ENCODE assay signal across 9 mouse cellular contexts in genomic region chr19:5001666-5002406, GRCm38 (mm10). TPM values are rescaled to one million over a fixed set of nuclear protein-coding genes. Genes with fewer than 3 reads are reported as not detected.
DNase-seq lines count a peak whose midpoint lies in the region; ATAC-seq and TF ChIP-seq lines count a peak whose summit lies in the region.
"Had no signal": no experiment of that assay in that cellular context is flagged by ENCODE, and none has a peak within 500 bp of the region (broad histone marks: within the 10 kb centered on the region; RNA-seq: fewer than 3 reads in every experiment).

No protein-coding gene starts in this region.

- no peak overlapping the region for H3K9ac ChIP-seq in MEL (ENCODE audit: control insufficient read depth, low read depth, low read length, poor library complexity, severe bottlenecking)
- no peak overlapping the region for H3K9ac ChIP-seq in lung, postnatal 0 days (replicated peaks; ENCODE audit: low read depth)
- H3K9ac ChIP-seq: liver, embryonic 15.5 days had no signal

- TF ChIP-seq RAD21 in MEL (IDR thresholded peaks at IDR 0.05; ENCODE audit: low read depth, low read length) = peak; percentile 84

- no peak for TF ChIP-seq EP300 in MEL (IDR thresholded peaks at IDR 0.05; ENCODE audit: low read depth in 1 of 2, low read length in 2 of 2)
- TF ChIP-seq EP300 in lung, postnatal 0 days (IDR thresholded peaks at IDR 0.05) = no peak

- H3K36me3 ChIP-seq in MEL (ENCODE audit: control insufficient read depth in 1 of 2, insufficient read depth in 2 of 2, low read length in 2 of 2) = no peaks in the 10 kb centered on the region
- no peaks in the 10 kb centered on the region for H3K36me3 ChIP-seq in hindbrain, embryonic 10.5 days
- H3K36me3 ChIP-seq in lung, postnatal 0 days (ENCODE audit: insufficient read depth, low read length) = no peaks in the 10 kb centered on the region
- H3K36me3 ChIP-seq: liver, embryonic 15.5 days had no signal

- under 1% methylated on average over 39 of the region's 39 CpGs for WGBS in cerebellum, adult 2 months
- WGBS in hindbrain, embryonic 10.5 days = under 1% methylated on average over 39 of the region's 39 CpGs
- WGBS in lung, postnatal 0 days = 2% methylated on average over 39 of the region's 39 CpGs

- peak; percentile 82 to 97 (median 86) for TF ChIP-seq CTCF in MEL (IDR thresholded peaks at IDR 0.05 in 2 of 3, conservative IDR thresholded peaks at IDR 0.05 in 1 of 3; ENCODE audit: control insufficient read depth in 1 of 3, insufficient read depth in 1 of 3, low read depth in 2 of 3, low read length in 3 of 3, poor library complexity in 1 of 3, severe bottlenecking in 1 of 3)
- peak; percentile 100 for TF ChIP-seq CTCF in cerebellum, adult 2 months (IDR thresholded peaks at IDR 0.05; ENCODE audit: borderline replicate concordance, insufficient read depth, low read depth, low read length)
- TF ChIP-seq CTCF in lung, postnatal 0 days (IDR thresholded peaks at IDR 0.05) = peak; percentile 88

- no peak overlapping the region for H3K27ac ChIP-seq in MEL (ENCODE audit: control insufficient read depth, low read depth, low read length)
- H3K27ac ChIP-seq in cerebellum, adult 2 months (ENCODE audit: insufficient read depth, low read length) = peak overlapping the region; percentile 6; the same call in 1 of the 2 replicates
- H3K27ac ChIP-seq in hindbrain, embryonic 10.5 days = peak overlapping the region; percentile 80
- H3K27ac ChIP-seq in lung, postnatal 0 days (ENCODE audit: low read length) = no peak overlapping the region
- H3K27ac ChIP-seq: liver, embryonic 15.5 days had no signal

- no peaks in the 10 kb centered on the region for H3K4me1 ChIP-seq in MEL (ENCODE audit: control insufficient read depth in 1 of 2, insufficient read depth in 2 of 2, low read length in 2 of 2)
- peaks cover 23% of the 10 kb centered on the region for H3K4me1 ChIP-seq in cerebellum, adult 2 months (ENCODE audit: control insufficient read depth, insufficient read depth, low read length)
- H3K4me1 ChIP-seq in hindbrain, embryonic 10.5 days (replicated peaks) = peaks cover 13% of the 10 kb centered on the region
- H3K4me1 ChIP-seq in lung, postnatal 0 days (ENCODE audit: insufficient read depth, low read depth, low read length) = no peaks in the 10 kb centered on the region

- no peak overlapping the region for H3K4me3 ChIP-seq in MEL (ENCODE audit: control insufficient read depth in 1 of 2, insufficient read depth in 1 of 2, low read depth in 2 of 2, low read length in 2 of 2)
- peak overlapping the region; percentile 40 for H3K4me3 ChIP-seq in cerebellum, adult 2 months (replicated peaks; ENCODE audit: insufficient read depth, low read depth, low read length)
- peak overlapping the region; percentile 50 for H3K4me3 ChIP-seq in hindbrain, embryonic 10.5 days
- no peak overlapping the region for H3K4me3 ChIP-seq in lung, postnatal 0 days (ENCODE audit: low read depth, low read length)
- H3K4me3 ChIP-seq: liver, embryonic 15.5 days had no signal

- H3K27me3 ChIP-seq in MEL (ENCODE audit: control insufficient read depth in 1 of 2, insufficient read depth in 2 of 2, low read length in 2 of 2) = peaks cover 0 to 13% of the 10 kb centered on the region in 2 experiments
- H3K27me3 ChIP-seq in cerebellum, adult 2 months (ENCODE audit: control insufficient read depth, insufficient read depth, low read length) = no peaks in the 10 kb centered on the region
- peaks cover 38% of the 10 kb centered on the region for H3K27me3 ChIP-seq in hindbrain, embryonic 10.5 days (ENCODE audit: insufficient read depth, poor library complexity, severe bottlenecking)
- H3K27me3 ChIP-seq in lung, postnatal 0 days (replicated peaks; ENCODE audit: insufficient read depth, low read length) = no peaks in the 10 kb centered on the region

- DNase-seq in MEL (ENCODE audit: low read depth, low spot score) = peak; percentile 77
- DNase-seq in cerebellum, adult 2 months = peak; percentile 92 to 95
- DNase-seq in forelimb bud, embryonic 11.5 days (ENCODE audit: low read depth, low spot score) = peak; percentile 86
- DNase-seq in hindbrain, embryonic 10.5 days (ENCODE audit: low spot score) = peak; percentile 88
- DNase-seq in layer of hippocampus, adult 9-11 months = peak; percentile 98
- peak; percentile 79 for DNase-seq in lung, postnatal 0 days (ENCODE audit: low spot score)
- peak; percentile 72 for DNase-seq in ovary, postnatal 14 days (ENCODE audit: low spot score)
- DNase-seq in thymus, postnatal 0 days (ENCODE audit: low spot score) = peak; percentile 92

- 0 out of 2 replicates have a peak overlapping the region, but pooled peaks have one; percentile 11 for H3K4me2 ChIP-seq in lung, postnatal 0 days (replicated peaks; ENCODE audit: low read depth, low read length)
- H3K4me2 ChIP-seq: liver, embryonic 15.5 days had no signal

- no peaks in the 10 kb centered on the region for H3K79me2 ChIP-seq in MEL (ENCODE audit: control insufficient read depth, insufficient read depth, low read length, poor library complexity)

- no peaks in the 10 kb centered on the region for H3K9me3 ChIP-seq in MEL (replicated peaks; ENCODE audit: insufficient read depth, low read length)
- 0 out of 2 replicates have a peak, but pooled peaks cover 9% of the 10 kb centered on the region for H3K9me3 ChIP-seq in hindbrain, embryonic 10.5 days
- H3K9me3 ChIP-seq in lung, postnatal 0 days (ENCODE audit: low read length) = no peaks in the 10 kb centered on the region
- H3K9me3 ChIP-seq: liver, embryonic 15.5 days had no signal

- peak; percentile 91 for ATAC-seq in lung, postnatal 0 days

- no peak for TF ChIP-seq POLR2A in MEL (IDR thresholded peaks at IDR 0.05; ENCODE audit: control insufficient read depth in 1 of 2, insufficient read depth in 1 of 2, low read depth in 1 of 2, low read length in 2 of 2, poor library complexity in 1 of 2)
- TF ChIP-seq POLR2A in cerebellum, adult 2 months (IDR thresholded peaks at IDR 0.05; ENCODE audit: borderline replicate concordance, insufficient read depth, low read length) = no peak

TF ChIP-seq in MEL, 35 proteins besides CTCF, POLR2A, EP300 and RAD21:
- TF ChIP-seq SMC3 (IDR thresholded peaks at IDR 0.05; ENCODE audit: low read depth, low read length) = peak; percentile 88
- TF ChIP-seq GATA1 (IDR thresholded peaks at IDR 0.05; ENCODE audit: low read depth, low read length) = 0 out of 2 replicates have a peak, but pooled peaks have one; percentile 8
- TF ChIP-seq ZC3H11A (IDR thresholded peaks at IDR 0.05; ENCODE audit: low read depth, low read length) = peak; percentile 72
- no peak for TF ChIP-seq SIN3A (IDR thresholded peaks at IDR 0.05; ENCODE audit: low read length)

RNA-seq across cellular contexts. Expression of gene Npas4, which starts 11.7 kb away (rescaled TPM):
- not detected in 2 replicates for total RNA-seq in MEL (2012; rRNA removed)
- polyA plus RNA-seq in MEL (2012; ENCODE audit: insufficient read depth in 1 of 2, insufficient read length in 2 of 2, low read depth in 1 of 2, low replicate concordance in 2 of 2, missing spikeins in 1 of 2) = not detected
- 2.5 and 2.9 TPM in 2 replicates for polyA plus RNA-seq in cerebellum, adult 2 months (2012; rRNA removed)
- polyA plus RNA-seq in hindbrain, embryonic 10.5 days (2016; fragmentation: Nextera tagmentation; extraction: Ambion mirVana) = not detected in 2 replicates
- 0.04 TPM in 1 of 2 replicates, not detected in the other for polyA plus RNA-seq in lung, postnatal 0 days (2015; fragmentation: Nextera tagmentation; extraction: Ambion mirVana)
- not detected in 2 replicates for polyA plus RNA-seq in thymus, postnatal 0 days (2015; fragmentation: Nextera tagmentation; extraction: Ambion mirVana)
- polyA plus RNA-seq: liver, embryonic 15.5 days had no signal

RNA-seq across cellular contexts. Expression of gene Slc29a2, which starts 21.8 kb away (rescaled TPM):
- 2.1 and 3.2 TPM in 2 replicates for total RNA-seq in MEL (2012; rRNA removed)
- 10 to 100 TPM in 1 of 2 experiments, not detected in 1; 10.9 TPM for polyA plus RNA-seq in MEL (2012; ENCODE audit: insufficient read depth in 1 of 2, insufficient read length in 2 of 2, low read depth in 1 of 2, low replicate concordance in 2 of 2, missing spikeins in 1 of 2)
- polyA plus RNA-seq in cerebellum, adult 2 months (2012; rRNA removed) = 23.8 and 24.0 TPM in 2 replicates
- polyA plus RNA-seq in hindbrain, embryonic 10.5 days (2016; fragmentation: Nextera tagmentation; extraction: Ambion mirVana) = 5.5 and 8.4 TPM in 2 replicates
- 0.88 TPM in 2 replicates for polyA plus RNA-seq in lung, postnatal 0 days (2015; fragmentation: Nextera tagmentation; extraction: Ambion mirVana)
- 1.5 and 1.7 TPM in 2 replicates for polyA plus RNA-seq in thymus, postnatal 0 days (2015; fragmentation: Nextera tagmentation; extraction: Ambion mirVana)

RNA-seq across cellular contexts. Expression of gene B4gat1, which starts 36.8 kb away (rescaled TPM):
- total RNA-seq in MEL (2012; rRNA removed) = 6.9 and 7.8 TPM in 2 replicates
- 1 to 10 TPM in 1 of 2 experiments, not detected in 1; 9.6 TPM for polyA plus RNA-seq in MEL (2012; ENCODE audit: insufficient read depth in 1 of 2, insufficient read length in 2 of 2, low read depth in 1 of 2, low replicate concordance in 2 of 2, missing spikeins in 1 of 2)
- 104 and 108 TPM in 2 replicates for polyA plus RNA-seq in cerebellum, adult 2 months (2012; rRNA removed)
- 38.8 and 41.6 TPM in 2 replicates for polyA plus RNA-seq in hindbrain, embryonic 10.5 days (2016; fragmentation: Nextera tagmentation; extraction: Ambion mirVana)
- polyA plus RNA-seq in lung, postnatal 0 days (2015; fragmentation: Nextera tagmentation; extraction: Ambion mirVana) = 33.8 and 36.3 TPM in 2 replicates
- 23.8 and 24.1 TPM in 2 replicates for polyA plus RNA-seq in thymus, postnatal 0 days (2015; fragmentation: Nextera tagmentation; extraction: Ambion mirVana)

RNA-seq across cellular contexts. Expression of gene AC124502.3, which starts 36.9 kb away (rescaled TPM):
- total RNA-seq in MEL (2012; rRNA removed) = 1.1 and 2.1 TPM in 2 replicates
- under 1 TPM in 1 of 2 experiments, not detected in 1; 0.75 TPM for polyA plus RNA-seq in MEL (2012; ENCODE audit: insufficient read depth in 1 of 2, insufficient read length in 2 of 2, low read depth in 1 of 2, low replicate concordance in 2 of 2, missing spikeins in 1 of 2)
- 5.0 and 5.7 TPM in 2 replicates for polyA plus RNA-seq in cerebellum, adult 2 months (2012; rRNA removed)
- 2.4 and 3.2 TPM in 2 replicates for polyA plus RNA-seq in hindbrain, embryonic 10.5 days (2016; fragmentation: Nextera tagmentation; extraction: Ambion mirVana)
- polyA plus RNA-seq in lung, postnatal 0 days (2015; fragmentation: Nextera tagmentation; extraction: Ambion mirVana) = 1.1 and 1.6 TPM in 2 replicates
- 0.94 and 1.3 TPM in 2 replicates for polyA plus RNA-seq in thymus, postnatal 0 days (2015; fragmentation: Nextera tagmentation; extraction: Ambion mirVana)

RNA-seq across cellular contexts. Expression of gene Brms1, which starts 39.3 kb away (rescaled TPM):
- 22.3 and 29.6 TPM in 2 replicates for total RNA-seq in MEL (2012; rRNA removed)
- polyA plus RNA-seq in MEL (2012; ENCODE audit: insufficient read depth in 1 of 2, insufficient read length in 2 of 2, low read depth in 1 of 2, low replicate concordance in 2 of 2, missing spikeins in 1 of 2) = 10 to 100 TPM in 1 of 2 experiments, not detected in 1; 78.6 TPM
- polyA plus RNA-seq in cerebellum, adult 2 months (2012; rRNA removed) = 17.6 and 20.8 TPM in 2 replicates
- 86.8 and 91.8 TPM in 2 replicates for polyA plus RNA-seq in hindbrain, embryonic 10.5 days (2016; fragmentation: Nextera tagmentation; extraction: Ambion mirVana)
- polyA plus RNA-seq in lung, postnatal 0 days (2015; fragmentation: Nextera tagmentation; extraction: Ambion mirVana) = 40.8 and 47.6 TPM in 2 replicates
- polyA plus RNA-seq in thymus, postnatal 0 days (2015; fragmentation: Nextera tagmentation; extraction: Ambion mirVana) = 66.4 and 67.6 TPM in 2 replicates

Comparison
In these comparisons a context has a peak if more than half of its experiments do, and no peak if none do; other contexts are left out.
1. H3K27ac ChIP-seq: peak in cerebellum, adult 2 months (single experiment) and hindbrain, embryonic 10.5 days (single experiment); none in MEL (single experiment) and lung, postnatal 0 days (single experiment).
2. H3K4me3 ChIP-seq: peak in cerebellum, adult 2 months (single experiment) and hindbrain, embryonic 10.5 days (single experiment); none in MEL (0 of 2) and lung, postnatal 0 days (single experiment).
3. Peak in every context shown above with its lines, with median percentiles within 50 percentile points of each other: DNase-seq and CTCF ChIP-seq.